Mouse (Mus musculus) kidney, adult 2 months (tissue): ENCODE measurements around the gene Jund.

ENCODE experiments used
- CTCF ChIP-seq: fragments of 200-500 bp; conservative IDR thresholded peaks from 2 replicates; pipeline ENCODE4 v1.5.1; 2011; ENCODE audit warnings: low read depth, mild to moderate bottlenecking, control low read depth, low read length, moderate library complexity, mixed read lengths; ENCODE audit not compliant: insufficient read depth, insufficient read length
- POLR2A ChIP-seq: fragments of 200-500 bp; IDR thresholded peaks from one replicate; pipeline ENCODE4 v1.6.1; 2011; ENCODE audit warnings: low read depth, low read length, control low read depth

DNA sequence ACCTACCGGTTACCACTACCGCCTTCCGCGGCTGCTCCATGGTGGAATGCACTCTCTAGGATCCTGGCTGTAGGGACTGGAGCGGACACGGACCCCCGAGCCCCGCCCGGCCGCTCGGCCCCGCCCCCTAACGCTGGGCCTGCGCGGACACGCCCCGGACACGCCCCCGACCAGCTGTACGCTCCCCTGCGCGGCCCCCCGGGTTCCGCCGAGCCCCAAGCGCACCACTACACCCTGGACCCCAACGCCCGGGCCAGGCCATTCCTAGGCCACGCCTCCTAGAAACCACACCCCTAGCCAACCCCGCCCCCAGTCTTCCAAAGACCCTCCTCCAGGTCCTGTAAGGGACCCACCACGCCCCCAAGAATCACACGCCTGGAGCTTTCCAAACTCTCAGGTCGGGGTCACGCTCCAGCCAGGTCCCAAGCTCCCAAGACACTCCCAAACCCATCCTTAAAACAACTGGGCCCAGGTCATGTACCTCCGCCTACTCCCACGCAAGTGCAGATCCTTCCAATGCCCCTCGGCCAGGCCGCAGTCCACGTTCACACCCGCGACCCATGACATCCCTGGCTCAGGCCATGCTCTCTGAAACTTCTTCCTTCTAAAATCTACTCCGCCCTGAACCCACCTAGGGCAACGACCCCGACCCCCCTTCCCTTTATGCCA lies 39.0 kb upstream of the Jund start:
- TF ChIP-seq CTCF (no peak), POLR2A (peak; percentile 51)
